Mouse (Mus musculus): ENCODE measurements around the gene B3galnt1. TPM values are rescaled to one million over a fixed set of nuclear protein-coding genes. Genes with fewer than 3 reads are reported as not detected.
"Not testable (repeated sequence)": the region's sequence is repeated elsewhere in the genome, so short reads cannot be mapped to it uniquely, and the experiment has no call there.

B3galnt1 gene
- polyA plus RNA-seq, 1 experiment from 2014 or later = 103 TPM

DNA sequence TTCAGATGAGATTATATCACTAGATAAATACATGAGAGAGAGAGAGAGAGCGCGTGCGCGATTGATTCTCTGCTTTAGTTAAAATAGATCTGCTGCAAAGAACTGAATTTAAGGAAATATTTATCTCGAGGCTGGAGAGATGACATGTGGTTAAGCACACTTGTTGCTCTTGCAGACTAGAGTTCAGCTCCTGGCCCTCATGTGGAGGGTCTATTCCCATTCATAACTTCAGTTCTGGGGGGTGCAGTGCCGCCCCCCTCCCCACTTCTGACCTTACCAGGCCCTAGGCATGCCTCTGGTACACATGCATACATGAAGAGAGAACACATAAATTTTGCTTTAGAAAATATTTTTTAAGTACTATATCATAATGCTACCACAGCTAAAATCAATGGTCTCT lies 1.5 kb downstream of the B3galnt1 start:
- Histone ChIP-seq H3K4me2 (peak overlapping the region; percentile 55), H3K36me3 (peaks cover 4% of the 10 kb centered on the region; the same call in 1 of the 2 replicates), H3K4me1 (replicated peaks) (peaks cover 40% of the 10 kb centered on the region), H3K27me3 (no peaks in the 10 kb centered on the region), H3K27ac (replicated peaks) (no peak overlapping the region), H3K9me3 (no peaks in the 10 kb centered on the region), H3K9ac (peak overlapping the region; percentile 77), H3K4me3 (peak overlapping the region; percentile 76)
- 82% methylated on average over 6 of the region's 6 CpGs for WGBS
- no peak for ATAC-seq (ENCODE audit: low FRiP score, low read depth)

DNA sequence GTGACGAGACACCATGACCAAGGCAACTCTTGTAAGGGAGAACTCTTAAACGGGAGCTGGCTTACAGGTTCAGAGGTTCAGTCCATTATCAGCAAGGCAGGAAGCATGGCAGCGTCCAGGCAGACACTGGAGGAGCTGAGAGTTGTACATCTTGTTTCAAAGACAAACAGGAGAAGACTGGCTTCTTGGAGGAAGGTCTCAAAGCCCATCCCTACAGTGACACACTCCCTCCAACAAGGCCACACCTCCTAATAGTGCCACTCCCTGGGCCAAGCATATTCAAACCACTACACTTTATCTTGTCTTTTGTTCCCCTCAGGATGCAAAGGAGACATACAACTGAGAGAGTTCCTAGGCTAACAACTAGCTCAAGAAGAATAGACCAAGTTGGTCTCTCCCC lies 2.6 kb downstream of the B3galnt1 start:
- Histone ChIP-seq H3K27ac (replicated peaks) (no peak overlapping the region), H3K4me2 (peak overlapping the region; percentile 55)
- 90% methylated on average over 3 of the region's 3 CpGs for WGBS

DNA sequence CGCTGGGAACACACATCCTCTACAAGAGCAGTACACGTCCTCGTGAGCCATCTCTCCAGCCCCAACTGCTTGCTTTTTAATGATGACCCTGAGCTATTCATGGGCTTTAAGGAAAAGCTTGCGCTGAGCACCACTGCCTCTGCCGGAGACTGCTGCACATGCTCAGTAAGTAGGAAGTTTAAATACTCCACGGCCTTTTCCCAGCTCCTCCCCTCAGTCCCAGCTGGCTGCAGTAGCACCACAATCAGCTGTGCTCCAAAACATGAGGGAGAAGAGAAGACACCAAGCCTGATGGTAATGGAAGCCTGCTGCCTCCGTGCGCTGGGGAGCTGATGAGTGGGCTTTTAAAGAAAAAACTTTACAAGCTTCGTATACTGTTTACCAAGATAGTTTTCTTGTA lies 4.7 kb downstream of the B3galnt1 start:
- no peak overlapping the region for H3K4me2 ChIP-seq
- no peak for ATAC-seq (ENCODE audit: low FRiP score, low read depth)
- no peak overlapping the region for H3K27ac ChIP-seq (replicated peaks)
- 74% methylated on average over 9 of the region's 9 CpGs for WGBS
- H3K4me3 ChIP-seq = no peak overlapping the region
- no peaks in the 10 kb centered on the region for H3K9me3 ChIP-seq
- H3K4me1 ChIP-seq (replicated peaks) = peaks cover 37% of the 10 kb centered on the region
- H3K9ac ChIP-seq = no peak overlapping the region
- H3K36me3 ChIP-seq = peaks cover 4% of the 10 kb centered on the region; the same call in 1 of the 2 replicates
- no peaks in the 10 kb centered on the region for H3K27me3 ChIP-seq

More for the DNA sequence above, 2.6 kb downstream of the B3galnt1 start:
- Histone ChIP-seq H3K9ac (no peak overlapping the region), H3K9me3 (no peaks in the 10 kb centered on the region), H3K36me3 (peaks cover 4% of the 10 kb centered on the region; the same call in 1 of the 2 replicates), H3K4me3 (no peak overlapping the region), H3K4me1 (replicated peaks) (peaks cover 40% of the 10 kb centered on the region), H3K27me3 (no peaks in the 10 kb centered on the region)
- no peak for ATAC-seq (ENCODE audit: low FRiP score, low read depth)

DNA sequence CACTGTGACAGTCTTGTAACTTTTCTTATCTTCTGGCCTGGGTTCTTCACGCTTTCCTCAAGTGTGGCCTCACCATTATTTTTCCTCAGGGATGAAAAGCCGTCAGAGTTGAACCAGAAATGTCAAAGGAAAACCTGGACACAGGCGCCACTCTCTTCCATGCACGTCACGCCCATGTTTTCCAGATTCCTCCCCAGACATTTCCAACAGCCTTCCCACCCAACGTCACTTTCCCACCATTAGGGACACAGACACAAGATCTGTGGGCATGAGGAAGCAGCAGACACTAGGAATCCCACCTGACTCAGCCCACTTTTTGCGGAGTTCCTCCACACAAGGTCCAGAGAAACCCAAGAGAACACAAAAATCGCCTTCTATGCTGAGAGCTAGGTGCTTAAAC lies 5.3 kb downstream of the B3galnt1 start:
- no peak overlapping the region for H3K4me2 ChIP-seq
- H3K9ac ChIP-seq = no peak overlapping the region
- peaks cover 34% of the 10 kb centered on the region for H3K4me1 ChIP-seq (replicated peaks)
- no peaks in the 10 kb centered on the region for H3K27me3 ChIP-seq
- peaks cover 4% of the 10 kb centered on the region; the same call in 1 of the 2 replicates for H3K36me3 ChIP-seq
- H3K9me3 ChIP-seq = no peaks in the 10 kb centered on the region
- no peak for ATAC-seq (ENCODE audit: low FRiP score, low read depth)
- no peak overlapping the region for H3K4me3 ChIP-seq
- 94% methylated on average over 8 of the region's 8 CpGs for WGBS
- H3K27ac ChIP-seq (replicated peaks) = no peak overlapping the region

DNA sequence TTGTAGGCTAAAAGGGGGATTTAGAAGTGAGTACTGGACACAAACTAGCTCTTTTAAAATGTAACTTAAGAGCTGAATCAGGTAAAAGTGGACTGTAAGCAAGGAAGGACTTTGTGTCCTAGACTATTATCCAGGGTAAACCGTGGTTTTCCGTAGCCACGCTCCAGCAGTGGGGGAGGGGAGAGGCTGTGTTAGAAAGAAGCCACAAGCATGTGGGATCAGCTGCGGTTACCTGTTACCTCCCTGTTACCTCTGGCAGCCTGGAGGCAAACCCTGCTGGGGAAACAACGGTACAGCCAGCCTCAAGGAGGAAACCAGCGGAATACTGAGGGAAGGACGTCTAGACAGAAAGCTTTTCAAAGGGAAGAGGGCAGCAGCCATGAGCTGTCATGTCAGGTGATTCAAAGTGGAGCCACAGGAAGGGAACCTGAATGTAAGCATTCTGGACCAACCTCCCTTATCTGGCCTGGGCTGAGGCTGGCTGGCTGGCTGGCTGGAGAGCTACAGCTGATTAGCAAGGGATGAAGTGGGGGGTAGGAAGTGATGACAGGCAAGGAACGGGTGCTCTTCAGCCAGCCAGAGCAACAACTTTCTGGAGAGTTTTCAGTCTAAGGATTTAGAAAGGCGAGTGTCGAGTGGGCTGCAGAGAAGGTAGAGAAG lies 10.5 kb downstream of the B3galnt1 start:
- ATAC-seq (ENCODE audit: low FRiP score, low read depth) = no peak
- Histone ChIP-seq H3K27me3 (no peaks in the 10 kb centered on the region), H3K4me3 (no peak overlapping the region), H3K4me2 (no peak overlapping the region), H3K4me1 (replicated peaks) (no peaks in the 10 kb centered on the region), H3K27ac (replicated peaks) (no peak overlapping the region), H3K36me3 (0 out of 2 replicates have a peak, but pooled peaks cover 3% of the 10 kb centered on the region), H3K9me3 (no peaks in the 10 kb centered on the region), H3K9ac (no peak overlapping the region)
- WGBS = 59% methylated on average over 10 of the region's 10 CpGs

DNA sequence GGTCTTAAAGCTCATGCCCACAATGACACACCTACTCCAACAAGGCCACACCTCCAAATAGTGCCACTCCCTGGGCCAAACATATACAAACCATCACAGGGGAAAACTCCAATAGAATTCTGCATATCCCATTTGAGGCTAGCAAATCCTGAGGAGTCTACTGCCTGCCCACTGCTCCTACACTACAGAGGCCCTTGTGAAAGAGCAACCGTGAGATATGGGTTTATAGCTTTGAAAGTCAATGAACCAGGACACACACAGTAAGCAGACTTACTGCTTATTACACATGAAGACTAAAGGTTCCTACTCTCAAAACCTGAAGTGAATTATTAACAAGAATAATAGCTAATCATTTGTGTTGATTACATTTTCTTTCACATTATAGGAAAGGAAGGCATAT lies 15.0 kb downstream of the B3galnt1 start:
- ATAC-seq (ENCODE audit: low FRiP score, low read depth) = no peak
- H3K9ac ChIP-seq = no peak overlapping the region
- H3K9me3 ChIP-seq = no peaks in the 10 kb centered on the region
- H3K36me3 ChIP-seq = peaks cover 14% of the 10 kb centered on the region; the same call in 1 of the 2 replicates
- no peaks in the 10 kb centered on the region for H3K27me3 ChIP-seq
- H3K4me1 ChIP-seq (replicated peaks) = no peaks in the 10 kb centered on the region
- H3K4me2 ChIP-seq = no peak overlapping the region
- WGBS = 94% methylated on average over 1 of the region's 1 CpGs
- no peak overlapping the region for H3K4me3 ChIP-seq
- no peak overlapping the region for H3K27ac ChIP-seq (replicated peaks)

DNA sequence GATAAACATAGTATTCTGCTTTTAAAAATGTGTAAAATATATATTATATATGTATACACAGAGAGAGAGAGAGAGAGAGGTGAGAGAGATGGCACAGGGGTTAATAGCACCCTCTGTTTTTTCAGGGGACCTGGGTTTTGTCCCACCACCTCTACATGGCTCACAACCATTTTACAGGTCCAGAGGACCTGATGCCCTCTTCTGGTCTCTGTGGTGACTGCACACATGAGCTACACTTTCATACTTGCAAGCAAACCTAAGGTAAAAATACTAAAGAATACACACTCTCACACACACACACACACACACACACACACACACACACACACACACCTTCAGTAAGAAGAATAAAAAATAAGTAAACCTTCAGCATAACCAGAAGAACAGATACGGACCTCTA lies 20.0 kb downstream of the B3galnt1 start:
- no peak overlapping the region for H3K4me2 ChIP-seq
- no peaks in the 10 kb centered on the region for H3K27me3 ChIP-seq
- ATAC-seq (ENCODE audit: low FRiP score, low read depth) = no peak
- no peaks in the 10 kb centered on the region for H3K9me3 ChIP-seq
- H3K27ac ChIP-seq (replicated peaks) = no peak overlapping the region
- H3K4me3 ChIP-seq = no peak overlapping the region
- H3K36me3 ChIP-seq = peaks cover 54% of the 10 kb centered on the region
- 100% methylated on average over 1 of the region's 1 CpGs for WGBS
- H3K4me1 ChIP-seq (replicated peaks) = no peaks in the 10 kb centered on the region
- H3K9ac ChIP-seq = no peak overlapping the region

DNA sequence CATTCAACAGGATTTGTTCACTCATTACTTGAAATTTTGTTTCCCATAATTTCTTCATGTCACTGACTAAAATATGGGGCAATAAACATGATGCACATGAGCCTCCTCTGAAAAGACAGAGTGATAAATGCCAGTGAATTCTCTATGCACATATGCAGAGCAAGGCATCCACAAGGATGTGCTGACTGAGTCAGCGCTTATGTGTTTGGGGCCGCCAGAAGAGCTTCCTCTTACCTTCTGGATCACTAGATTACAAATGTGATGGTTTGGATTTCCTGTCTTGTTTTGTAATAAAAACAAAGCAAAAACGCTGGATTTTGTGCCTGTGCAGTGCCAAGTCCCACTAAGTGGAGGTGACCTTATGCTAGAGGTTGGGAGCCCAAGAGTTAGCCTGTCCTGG lies 22.0 kb downstream of the B3galnt1 start:
- Histone ChIP-seq H3K9ac (no peak overlapping the region), H3K4me3 (no peak overlapping the region), H3K36me3 (peaks cover 43% of the 10 kb centered on the region), H3K4me2 (no peak overlapping the region), H3K27ac (replicated peaks) (no peak overlapping the region), H3K4me1 (replicated peaks) (no peaks in the 10 kb centered on the region), H3K9me3 (no peaks in the 10 kb centered on the region), H3K27me3 (no peaks in the 10 kb centered on the region)
- ATAC-seq (ENCODE audit: low FRiP score, low read depth) = no peak
- 91% methylated on average over 3 of the region's 3 CpGs for WGBS

DNA sequence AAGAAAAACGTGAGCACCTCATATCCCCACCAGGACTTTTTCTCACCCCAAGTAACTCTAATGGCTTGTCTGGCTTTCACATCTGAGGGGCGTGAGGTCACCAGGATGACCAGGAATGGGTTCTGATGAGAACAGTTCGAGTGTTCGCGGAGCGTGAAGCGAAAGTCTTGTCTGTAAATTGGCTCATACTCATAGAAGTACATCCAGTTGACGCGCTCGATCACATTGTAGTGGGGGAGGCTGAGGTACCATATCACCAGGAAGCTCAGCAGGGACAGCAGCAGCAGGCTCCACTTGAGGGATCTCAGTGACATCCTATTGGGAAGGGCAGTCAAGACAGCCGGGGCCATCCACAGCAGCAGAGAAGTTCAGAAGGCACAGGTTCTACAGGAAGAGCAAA lies 23.2 kb downstream of the B3galnt1 start:
- WGBS = 95% methylated on average over 11 of the region's 11 CpGs
- Histone ChIP-seq H3K27me3 (no peaks in the 10 kb centered on the region), H3K27ac (replicated peaks) (no peak overlapping the region), H3K9ac (no peak overlapping the region), H3K36me3 (peaks cover 40% of the 10 kb centered on the region), H3K9me3 (no peaks in the 10 kb centered on the region), H3K4me3 (no peak overlapping the region), H3K4me1 (replicated peaks) (no peaks in the 10 kb centered on the region), H3K4me2 (no peak overlapping the region)
- no peak for ATAC-seq (ENCODE audit: low FRiP score, low read depth)

DNA sequence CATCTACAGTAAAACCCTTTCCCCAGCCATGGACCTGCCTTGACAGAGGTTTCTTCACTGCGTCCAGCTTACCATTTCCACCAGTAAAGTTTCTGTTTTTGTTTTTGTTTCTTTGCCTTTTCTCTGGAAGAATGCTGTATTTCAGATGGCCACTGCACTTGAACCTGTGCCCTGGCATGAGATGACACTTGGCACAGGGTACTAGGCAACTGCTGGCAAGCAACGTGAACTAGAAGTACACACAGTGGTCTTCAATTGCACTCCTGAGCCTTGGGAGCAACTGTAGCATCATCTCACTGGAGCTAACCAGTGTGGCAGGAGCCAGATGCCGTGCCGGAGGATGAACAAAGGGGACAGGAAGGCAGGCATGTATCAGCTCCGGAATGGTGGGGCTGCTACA lies 26.2 kb downstream of the B3galnt1 start:
- WGBS = 86% methylated on average over 5 of the region's 5 CpGs
- H3K4me3 ChIP-seq = no peak overlapping the region

DNA sequence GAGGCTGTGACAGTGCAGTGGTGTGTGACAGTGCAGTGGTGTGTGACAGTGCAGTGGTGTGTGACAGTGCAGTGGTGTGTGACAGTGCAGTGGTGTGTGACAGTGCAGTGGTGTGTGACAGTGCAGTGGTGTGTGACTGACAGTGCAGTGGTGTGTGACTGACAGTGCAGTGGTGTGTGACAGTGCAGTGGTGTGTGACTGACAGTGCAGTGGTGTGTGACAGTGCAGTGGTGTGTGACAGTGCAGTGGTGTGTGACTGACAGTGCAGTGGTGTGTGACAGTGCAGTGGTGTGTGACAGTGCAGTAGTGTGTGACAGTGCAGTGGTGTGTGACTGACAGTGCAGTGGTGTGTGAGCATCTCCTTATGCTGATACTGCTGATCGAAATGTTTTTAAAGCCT lies 33.2 kb downstream of the B3galnt1 start:
- not testable (repeated sequence) for ATAC-seq (ENCODE audit: low FRiP score, low read depth); H3K4me2 ChIP-seq; H3K4me3 ChIP-seq; H3K4me1 ChIP-seq (replicated peaks); H3K27ac ChIP-seq (replicated peaks); H3K36me3 ChIP-seq; H3K9me3 ChIP-seq; H3K27me3 ChIP-seq; H3K9ac ChIP-seq
- 100% methylated on average over 1 of the region's 1 CpGs for WGBS

More for the DNA sequence above, 26.2 kb downstream of the B3galnt1 start:
- no peak overlapping the region for H3K4me2 ChIP-seq
- no peaks in the 10 kb centered on the region for H3K27me3 ChIP-seq
- H3K9ac ChIP-seq = no peak overlapping the region
- no peaks in the 10 kb centered on the region for H3K9me3 ChIP-seq
- H3K27ac ChIP-seq (replicated peaks) = no peak overlapping the region
- no peak for ATAC-seq (ENCODE audit: low FRiP score, low read depth)
- no peaks in the 10 kb centered on the region for H3K4me1 ChIP-seq (replicated peaks)
- peaks cover 28% of the 10 kb centered on the region for H3K36me3 ChIP-seq

DNA sequence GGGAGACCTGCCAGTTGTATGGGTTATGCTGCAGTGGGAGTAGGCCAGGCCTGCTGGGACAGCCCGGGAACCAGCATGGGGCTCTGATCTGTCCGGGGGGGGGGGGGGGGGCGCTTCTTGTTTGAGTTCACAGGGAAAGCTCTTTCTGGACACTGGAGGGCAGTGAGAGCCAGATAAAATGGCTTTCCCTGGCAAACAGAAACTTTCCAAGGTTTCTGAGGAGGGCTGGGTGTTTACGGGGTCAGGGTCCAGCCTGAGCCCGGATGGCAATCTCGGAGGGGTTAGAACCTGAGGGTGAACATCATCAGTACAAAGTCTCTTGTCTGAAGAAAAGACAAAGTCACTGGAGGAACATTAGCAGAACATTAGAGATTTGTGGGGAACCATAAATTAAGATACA lies 35.4 kb downstream of the B3galnt1 start:
- Histone ChIP-seq H3K4me1 (replicated peaks) (no peaks in the 10 kb centered on the region), H3K9ac (no peak overlapping the region), H3K36me3 (no peaks in the 10 kb centered on the region), H3K27ac (replicated peaks) (no peak overlapping the region), H3K27me3 (no peaks in the 10 kb centered on the region), H3K4me2 (no peak overlapping the region), H3K4me3 (no peak overlapping the region), H3K9me3 (no peaks in the 10 kb centered on the region)
- ATAC-seq (ENCODE audit: low FRiP score, low read depth) = no peak
- WGBS = 91% methylated on average over 6 of the region's 6 CpGs

DNA sequence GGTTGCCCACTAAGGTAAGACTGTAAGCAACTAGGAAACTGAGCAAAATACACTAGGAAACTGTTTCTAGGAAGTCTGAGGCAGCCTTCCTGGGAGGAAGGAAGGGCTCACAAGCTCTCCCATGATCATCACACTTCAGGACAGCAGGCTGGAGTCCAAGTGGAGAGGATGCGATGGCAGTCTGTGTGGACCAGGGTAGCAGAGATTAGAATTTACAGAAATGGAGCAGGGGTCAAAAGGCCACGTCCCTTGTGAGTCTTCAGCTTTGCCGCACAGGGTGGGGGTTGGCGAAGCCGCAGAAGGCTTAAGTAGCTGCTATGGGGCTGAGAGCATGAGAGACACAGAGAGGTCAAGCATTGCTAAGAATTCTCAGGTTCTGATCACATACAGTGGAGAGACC lies 37.1 kb downstream of the B3galnt1 start:
- ATAC-seq (ENCODE audit: low FRiP score, low read depth) = 0 out of 2 replicates have a peak, but pooled peaks have one; percentile 42

More for the DNA sequence above, 37.1 kb downstream of the B3galnt1 start:
- H3K36me3 ChIP-seq = no peaks in the 10 kb centered on the region
- no peak overlapping the region for H3K4me3 ChIP-seq
- no peak overlapping the region for H3K4me2 ChIP-seq
- H3K27me3 ChIP-seq = no peaks in the 10 kb centered on the region
- H3K9ac ChIP-seq = no peak overlapping the region
- WGBS = 79% methylated on average over 5 of the region's 5 CpGs
- H3K9me3 ChIP-seq = no peaks in the 10 kb centered on the region
- H3K4me1 ChIP-seq (replicated peaks) = no peaks in the 10 kb centered on the region
- no peak overlapping the region for H3K27ac ChIP-seq (replicated peaks)
